Mouse (Mus musculus): ENCODE data around the gene Skint5. TPM values are rescaled to one million over a fixed set of nuclear protein-coding genes. Genes with fewer than 3 reads are reported as not detected.
"Not testable (repeated sequence)": the region's sequence is repeated elsewhere in the genome, so short reads cannot be mapped to it uniquely, and the experiment has no call there.

Skint5 gene
- polyA plus RNA-seq (2012; rRNA removed) = not detected in 2 replicates

- no peak for TF ChIP-seq CTCF (IDR thresholded peaks at IDR 0.05; ENCODE audit: borderline replicate concordance, control insufficient read depth, extremely low read depth, insufficient read depth, low read length, poor library complexity)
- no peak for TF ChIP-seq POLR2A (IDR thresholded peaks at IDR 0.05; ENCODE audit: control insufficient read depth, extremely low read depth, insufficient read depth, low read length, poor library complexity)
- Histone ChIP-seq H3K27me3 (ENCODE audit: control insufficient read depth, insufficient read depth, low read length) (no peaks in the 10 kb centered on the region), H3K4me1 (replicated peaks; ENCODE audit: control insufficient read depth, insufficient read depth, low read length) (no peaks in the 10 kb centered on the region), H3K36me3 (ENCODE audit: control insufficient read depth, insufficient read depth, low read length) (no peaks in the 10 kb centered on the region), H3K27ac (ENCODE audit: control insufficient read depth, insufficient read depth, low read length) (no peak within 1 kb of the TSS), H3K4me3 (ENCODE audit: control insufficient read depth, insufficient read depth, low read length) (no peak within 1 kb of the TSS)
- 95% methylated on average over 3 of the region's 3 CpGs for WGBS
- DNase-seq = no peak
Measured at GRCm38 (mm10) chr4:113999403-113999802, at the start of gene Skint5. Gene Skint5, minus strand, starts transcription at chr4:113999503.

DNA sequence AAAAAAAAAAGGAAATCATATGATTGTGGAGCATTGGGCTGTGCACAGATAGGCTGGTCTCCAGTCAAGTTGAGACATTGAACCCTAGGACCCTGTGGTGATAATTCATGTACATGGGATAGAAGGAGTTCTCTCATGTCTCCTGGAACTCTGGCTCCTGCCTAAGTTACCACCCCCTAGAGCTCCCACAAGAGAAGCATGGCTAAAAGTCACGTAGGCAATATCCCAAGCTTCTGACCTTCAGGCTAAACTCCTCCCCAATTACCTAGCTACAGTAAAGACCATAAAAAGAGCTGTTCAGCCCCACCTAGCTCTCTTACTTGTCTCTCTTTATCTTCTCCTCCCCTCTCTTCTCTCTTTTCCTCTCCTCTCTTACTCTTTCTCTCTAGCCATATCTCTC is 42.0 kb downstream of the Skint5 start:
- no peaks in the 10 kb centered on the region for H3K36me3 ChIP-seq (ENCODE audit: control insufficient read depth, insufficient read depth, low read length)
- no peak overlapping the region for H3K27ac ChIP-seq (ENCODE audit: control insufficient read depth, insufficient read depth, low read length)
- H3K4me3 ChIP-seq (ENCODE audit: control insufficient read depth, insufficient read depth, low read length) = no peak overlapping the region
- 74% methylated on average over 1 of the region's 1 CpGs for WGBS
- H3K27me3 ChIP-seq (ENCODE audit: control insufficient read depth, insufficient read depth, low read length) = no peaks in the 10 kb centered on the region
- no peaks in the 10 kb centered on the region for H3K4me1 ChIP-seq (replicated peaks; ENCODE audit: control insufficient read depth, insufficient read depth, low read length)
- no peak for DNase-seq
- TF ChIP-seq POLR2A (IDR thresholded peaks at IDR 0.05; ENCODE audit: control insufficient read depth, extremely low read depth, insufficient read depth, low read length, poor library complexity) = no peak
- TF ChIP-seq CTCF (IDR thresholded peaks at IDR 0.05; ENCODE audit: borderline replicate concordance, control insufficient read depth, extremely low read depth, insufficient read depth, low read length, poor library complexity) = no peak

- H3K4me1 ChIP-seq (replicated peaks; ENCODE audit: control insufficient read depth, insufficient read depth, low read length) = no peaks in the 10 kb centered on the region
- DNase-seq = no peak
- no peak overlapping the region for H3K27ac ChIP-seq (ENCODE audit: control insufficient read depth, insufficient read depth, low read length)
- H3K27me3 ChIP-seq (ENCODE audit: control insufficient read depth, insufficient read depth, low read length) = no peaks in the 10 kb centered on the region
- no peak for TF ChIP-seq CTCF (IDR thresholded peaks at IDR 0.05; ENCODE audit: borderline replicate concordance, control insufficient read depth, extremely low read depth, insufficient read depth, low read length, poor library complexity)
- no peak for TF ChIP-seq POLR2A (IDR thresholded peaks at IDR 0.05; ENCODE audit: control insufficient read depth, extremely low read depth, insufficient read depth, low read length, poor library complexity)
- 69% methylated on average over 1 of the region's 1 CpGs for WGBS
- H3K4me3 ChIP-seq (ENCODE audit: control insufficient read depth, insufficient read depth, low read length) = no peak overlapping the region
- no peaks in the 10 kb centered on the region for H3K36me3 ChIP-seq (ENCODE audit: control insufficient read depth, insufficient read depth, low read length)
Measured at GRCm38 (mm10) chr4:113764182-113764581, 235.1 kb downstream of the Skint5 start.

GRCm38 (mm10) chr4:113763684-113764083 is 235.6 kb downstream of the Skint5 start:
- H3K27me3 ChIP-seq (ENCODE audit: control insufficient read depth, insufficient read depth, low read length) = no peaks in the 10 kb centered on the region
- no peak overlapping the region for H3K27ac ChIP-seq (ENCODE audit: control insufficient read depth, insufficient read depth, low read length)
- no peaks in the 10 kb centered on the region for H3K4me1 ChIP-seq (replicated peaks; ENCODE audit: control insufficient read depth, insufficient read depth, low read length)
- H3K36me3 ChIP-seq (ENCODE audit: control insufficient read depth, insufficient read depth, low read length) = no peaks in the 10 kb centered on the region
- no peak overlapping the region for H3K4me3 ChIP-seq (ENCODE audit: control insufficient read depth, insufficient read depth, low read length)
- no peak for DNase-seq
- WGBS = 58% methylated on average over 1 of the region's 1 CpGs
- TF ChIP-seq POLR2A (IDR thresholded peaks at IDR 0.05; ENCODE audit: control insufficient read depth, extremely low read depth, insufficient read depth, low read length, poor library complexity) (no peak), CTCF (IDR thresholded peaks at IDR 0.05; ENCODE audit: borderline replicate concordance, control insufficient read depth, extremely low read depth, insufficient read depth, low read length, poor library complexity) (no peak)

DNA sequence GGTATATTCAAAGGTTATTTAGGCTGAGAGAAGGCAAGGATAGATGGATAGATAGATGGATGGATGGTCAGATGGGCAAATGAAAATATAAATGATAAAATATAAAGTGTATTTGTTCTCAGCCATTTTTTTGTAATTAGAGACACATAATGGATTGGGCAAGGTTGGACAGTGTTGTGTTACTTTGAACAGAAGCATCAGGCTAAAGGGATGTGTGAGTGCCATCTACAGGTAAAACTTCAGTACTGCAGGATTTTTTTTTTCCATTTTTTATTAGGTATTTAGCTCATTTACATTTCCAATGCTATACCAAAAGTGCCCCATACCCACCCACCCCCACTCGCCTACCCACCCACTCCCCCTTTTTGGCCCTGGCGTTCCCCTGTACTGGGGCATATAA is 551.1 kb downstream of the Skint5 start:
- not testable (repeated sequence) for H3K4me1 ChIP-seq (replicated peaks; ENCODE audit: control insufficient read depth, insufficient read depth, low read length); H3K36me3 ChIP-seq (ENCODE audit: control insufficient read depth, insufficient read depth, low read length); DNase-seq; H3K4me3 ChIP-seq (ENCODE audit: control insufficient read depth, insufficient read depth, low read length); H3K27me3 ChIP-seq (ENCODE audit: control insufficient read depth, insufficient read depth, low read length); H3K27ac ChIP-seq (ENCODE audit: control insufficient read depth, insufficient read depth, low read length)
- WGBS = 75% methylated on average over 2 of the region's 2 CpGs

Other genes starting within 250 kb of the Skint5 start
- gene Skint11, start 163.9 kb upstream of the Skint5 start, polyA plus RNA-seq (2012; rRNA removed) = 0.09 TPM in 1 of 2 replicates, not detected in the other

Data from thymus, adult 2 months (tissue).